Mouse (Mus musculus): ENCODE measurements around the gene Rab3gap2.
"Not testable (repeated sequence)": the region's sequence is repeated elsewhere in the genome, so short reads cannot be mapped to it uniquely, and the experiment has no call there.

Gene Rab3gap2

GRCm38 (mm10) chr1:185284740-185285139 lies 80.8 kb downstream of the Rab3gap2 start:
- peak; percentile 83 for DNase-seq

GRCm38 (mm10) chr1:185285171-185285570 lies 81.3 kb downstream of the Rab3gap2 start:
- peak; percentile 65 for DNase-seq

GRCm38 (mm10) chr1:185287066-185287465 lies 83.1 kb downstream of the Rab3gap2 start:
- no peak for DNase-seq

- DNase-seq, result no peak
Measured at GRCm38 (mm10) chr1:185289231-185289630, 85.3 kb downstream of the Rab3gap2 start.

GRCm38 (mm10) chr1:185291336-185291735 lies 87.4 kb downstream of the Rab3gap2 start:
- no peak for DNase-seq

- DNase-seq, result no peak
Measured at GRCm38 (mm10) chr1:185292646-185293360, 88.9 kb downstream of the Rab3gap2 start.

- DNase-seq, result no peak
Measured at GRCm38 (mm10) chr1:185296850-185297249, 92.9 kb downstream of the Rab3gap2 start.

- no peak for DNase-seq
Measured at GRCm38 (mm10) chr1:185298496-185298895, 94.6 kb downstream of the Rab3gap2 start.

- DNase-seq, result no peak
Measured at GRCm38 (mm10) chr1:185302816-185303215, 98.9 kb downstream of the Rab3gap2 start.

GRCm38 (mm10) chr1:185306836-185307235 lies 102.9 kb downstream of the Rab3gap2 start:
- DNase-seq, result no peak

GRCm38 (mm10) chr1:185307645-185308044 lies 103.7 kb downstream of the Rab3gap2 start:
- DNase-seq, result no peak

- DNase-seq, result no peak
Measured at GRCm38 (mm10) chr1:185308334-185308733, 104.4 kb downstream of the Rab3gap2 start.

GRCm38 (mm10) chr1:185308908-185309307 lies 105.0 kb downstream of the Rab3gap2 start:
- DNase-seq, result no peak

- no peak for DNase-seq
Measured at GRCm38 (mm10) chr1:185311949-185312348, 108.0 kb downstream of the Rab3gap2 start.

GRCm38 (mm10) chr1:185314546-185314945 lies 110.6 kb downstream of the Rab3gap2 start:
- no peak for DNase-seq

GRCm38 (mm10) chr1:185315846-185316568 lies 112.1 kb downstream of the Rab3gap2 start:
- no peak for DNase-seq

GRCm38 (mm10) chr1:185327754-185328345 lies 123.9 kb downstream of the Rab3gap2 start:
- DNase-seq, result not testable (repeated sequence)

- DNase-seq, result peak; percentile 92
Measured at GRCm38 (mm10) chr1:185328721-185329610, 125.0 kb downstream of the Rab3gap2 start, which contains the start of gene Iars2. Gene Iars2, minus strand, starts transcription at chr1:185329396.

GRCm38 (mm10) chr1:185329851-185330250 lies 125.9 kb downstream of the Rab3gap2 start:
- DNase-seq, result peak; percentile 29

- peak; percentile 40 for DNase-seq
Measured at GRCm38 (mm10) chr1:185331364-185331763, 127.4 kb downstream of the Rab3gap2 start.

GRCm38 (mm10) chr1:185331983-185332430 lies 128.1 kb downstream of the Rab3gap2 start, which contains the start of gene Bpnt1:
Gene Bpnt1, plus strand, starts transcription at chr1:185332149.
- DNase-seq, result peak; percentile 90

- no peak for DNase-seq
Measured at GRCm38 (mm10) chr1:185333651-185334050, 129.7 kb downstream of the Rab3gap2 start.

All from cerebellum, adult 9-10 months (tissue).